Mouse (Mus musculus) intestine, embryonic 16.5 days (tissue): ENCODE results near the gene 4921507P07Rik. TPM values are rescaled to one million over a fixed set of nuclear protein-coding genes. Genes with fewer than 3 reads are reported as not detected.

Experiments
- ATAC-seq: fragments of 200-750 bp; cut with Nextera tagmentation; 2 replicates; pipeline ENCODE4 v1.8.0; 2017; ENCODE audit warnings: moderate TSS enrichment, moderate library complexity
- H3K27ac ChIP-seq: fragments of 300-500 bp; sonication (generic); 2 replicates; pipeline ENCODE4 v1.5.1; 2014; ENCODE audit warnings: mild to moderate bottlenecking, low read length
- H3K27me3 ChIP-seq: fragments of 300-500 bp; sonication (generic); replicated peaks from 2 replicates; pipeline ENCODE4 v1.6.1; 2014; ENCODE audit warnings: low read length, control low read depth, mixed read lengths; ENCODE audit not compliant: control insufficient read depth, insufficient read depth
- H3K36me3 ChIP-seq: fragments of 300-500 bp; sonication (generic); 2 replicates; pipeline ENCODE4 v1.6.1; 2014; ENCODE audit warnings: low read length, control low read depth; ENCODE audit not compliant: control insufficient read depth, insufficient read depth
- H3K4me1 ChIP-seq: fragments of 300-500 bp; sonication (generic); 2 replicates; pipeline ENCODE4 v1.6.1; 2014; ENCODE audit warnings: low read length, control low read depth, mixed read lengths; ENCODE audit not compliant: control insufficient read depth, insufficient read depth
- H3K4me2 ChIP-seq: fragments of 300-500 bp; sonication (generic); 2 replicates; pipeline ENCODE4 v1.6.1; 2014; ENCODE audit warnings: low read depth, low read length, control low read depth
- H3K4me3 ChIP-seq: fragments of 300-500 bp; sonication (generic); 2 replicates; pipeline ENCODE4 v1.5.1; 2014; ENCODE audit warnings: mild to moderate bottlenecking, low read length
- H3K9ac ChIP-seq: fragments of 300-500 bp; sonication (generic); 2 replicates; pipeline ENCODE4 v1.6.1; 2014; ENCODE audit warnings: low read depth, low read length
- H3K9me3 ChIP-seq: fragments of 300-500 bp; sonication (generic); 2 replicates; pipeline ENCODE4 v1.6.1; 2016; ENCODE audit warnings: low read length, control low read depth; ENCODE audit not compliant: control insufficient read depth
- WGBS: fragments of 180-500 bp; shearing (Covaris S2); extraction: QIAGEN DNeasy Blood & Tissue Kit; methylation state at CpG from one replicate; pipeline ENCODE4 v1.1.7; 2014; 5-methylcytosine and 5-hydroxymethylcytosine counted together
- microRNA-seq: library from miRNA; unstranded; fragments of <30 nt; microRNA quantifications from one replicate; pipeline ENCODE4, GENCODE M21; 2016
- polyA plus RNA-seq: library from polyadenylated mRNA; unstranded; fragments of >200 nt; fragmentation: Nextera tagmentation; extraction: Ambion mirVana; gene quantifications from 2 replicates; pipeline ENCODE4 v1.2.1, GENCODE M21; 2015

Gene 4921507P07Rik
- polyA plus RNA-seq, 1 experiment from 2014 or later, result 0.44 TPM

DNA sequence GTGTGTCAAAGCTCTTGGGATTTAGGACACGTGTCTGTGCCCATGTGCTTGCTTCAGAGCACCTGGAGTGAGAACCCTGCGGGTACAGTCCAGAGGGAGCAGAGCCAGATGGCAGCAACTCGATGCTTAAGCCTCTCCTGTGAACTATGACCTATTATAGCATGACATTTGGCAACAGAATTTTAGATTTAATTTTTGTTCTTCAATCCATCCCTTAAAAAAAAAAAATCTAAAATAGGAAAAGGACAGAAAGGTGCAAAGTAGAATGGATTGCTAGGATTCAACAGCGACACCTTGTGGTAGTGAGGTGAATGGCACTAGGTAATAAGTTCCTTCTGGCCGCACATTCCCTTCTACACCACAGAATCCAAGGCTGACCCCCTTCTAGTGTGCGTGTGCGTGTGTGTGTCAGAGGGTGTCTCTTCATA lies 69.8 kb downstream of the 4921507P07Rik start:
- H3K9me3 ChIP-seq, result no peaks in the 10 kb centered on the region
- peaks cover 7% of the 10 kb centered on the region; the same call in 1 of the 2 replicates for H3K4me1 ChIP-seq
- H3K4me3 ChIP-seq, result no peak overlapping the region
- no peak overlapping the region for H3K27ac ChIP-seq
- H3K36me3 ChIP-seq, result no peaks in the 10 kb centered on the region
- ATAC-seq, result peak; percentile 56; the same call in 1 of the 2 replicates
- no peak overlapping the region for H3K4me2 ChIP-seq
- no peak overlapping the region for H3K9ac ChIP-seq
- 27% methylated on average over 7 of the region's 7 CpGs for WGBS
- H3K27me3 ChIP-seq, result no peaks in the 10 kb centered on the region

DNA sequence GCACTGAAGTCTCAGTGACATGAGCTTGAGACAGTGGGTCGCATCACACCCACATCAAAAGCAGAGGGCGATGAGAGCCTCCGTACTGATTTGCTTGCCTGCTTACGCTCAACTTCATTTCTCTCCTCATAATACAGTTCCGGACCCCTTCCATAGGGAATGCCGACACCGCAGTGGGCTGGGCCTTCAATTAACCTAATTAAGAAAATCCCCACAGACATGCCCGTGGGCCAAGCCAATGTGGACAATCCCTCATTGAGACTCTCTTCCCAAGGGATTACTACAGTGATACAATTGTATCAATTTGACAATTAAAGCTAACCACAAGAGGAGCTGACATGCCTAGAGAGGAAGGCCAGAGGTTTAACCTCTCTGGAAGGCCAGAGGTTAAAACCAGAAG lies 70.6 kb downstream of the 4921507P07Rik start:
- Histone ChIP-seq H3K9ac (no peak overlapping the region), H3K4me1 (peaks cover 7% of the 10 kb centered on the region; the same call in 1 of the 2 replicates), H3K36me3 (no peaks in the 10 kb centered on the region), H3K4me3 (no peak overlapping the region), H3K27me3 (no peaks in the 10 kb centered on the region), H3K27ac (no peak overlapping the region), H3K4me2 (no peak overlapping the region), H3K9me3 (no peaks in the 10 kb centered on the region)
- WGBS, result 85% methylated on average over 8 of the region's 8 CpGs
- no peak for ATAC-seq

DNA sequence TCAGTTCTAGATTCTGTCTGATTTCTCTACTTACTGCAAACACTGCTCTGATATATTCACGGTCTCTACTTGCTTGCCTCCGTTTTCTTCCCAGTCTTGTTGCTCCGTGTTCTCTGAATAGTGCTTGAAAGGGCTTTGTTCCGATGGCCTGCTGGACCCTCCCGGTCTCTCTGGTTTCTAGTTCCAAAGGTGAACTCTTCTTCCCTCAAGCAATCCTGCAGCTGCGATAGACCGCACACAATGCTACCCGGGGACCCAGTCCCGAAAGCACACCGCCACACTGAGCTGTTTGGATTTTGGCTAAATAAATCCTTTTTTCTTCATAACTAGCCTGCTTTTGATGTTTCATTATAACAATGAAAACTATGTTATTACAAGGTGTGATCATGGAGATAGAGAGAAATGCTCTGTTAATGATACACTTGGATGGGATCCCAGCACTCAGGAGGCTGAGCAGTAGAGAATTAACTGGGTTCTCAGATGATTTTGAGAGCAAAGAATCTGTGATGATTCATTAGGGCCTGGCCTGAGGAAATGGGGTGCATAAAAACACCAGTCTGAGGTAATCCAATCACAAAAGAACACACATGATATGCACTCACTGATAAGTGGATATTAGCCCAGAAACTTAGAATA lies 72.1 kb downstream of the 4921507P07Rik start:
- Histone ChIP-seq H3K4me2 (no peak overlapping the region), H3K9ac (no peak overlapping the region), H3K27me3 (no peaks in the 10 kb centered on the region), H3K4me1 (peaks cover 5% of the 10 kb centered on the region; the same call in 1 of the 2 replicates), H3K27ac (no peak overlapping the region), H3K36me3 (no peaks in the 10 kb centered on the region), H3K4me3 (no peak overlapping the region), H3K9me3 (no peaks in the 10 kb centered on the region)
- ATAC-seq, result no peak
- 73% methylated on average over 10 of the region's 10 CpGs for WGBS

Small RNAs within 50 kb of the gene (microRNA-seq; reads per million reads assigned to microRNA genes)
- not detected for gene Mir6371

Other genes starting within 250 kb of the 4921507P07Rik start
- 7.0 and 9.0 TPM in 2 replicates for gene Osbpl3, start 140.4 kb downstream of the 4921507P07Rik start, polyA plus RNA-seq
- gene Cycs, start 30.1 kb downstream of the 4921507P07Rik start, polyA plus RNA-seq, result 79.0 and 88.1 TPM in 2 replicates
- gene Npvf, start 57.8 kb upstream of the 4921507P07Rik start, polyA plus RNA-seq, result not detected in 2 replicates